Mouse (Mus musculus): Measurements from ENCODE around the gene Psg28. TPM values are rescaled to one million over a fixed set of nuclear protein-coding genes. Genes with fewer than 3 reads are reported as not detected.
"Not testable (repeated sequence)": the region's sequence is repeated elsewhere in the genome, so short reads cannot be mapped to it uniquely, and the experiment has no call there.

The Psg28 gene
- not detected in 2 replicates for polyA plus RNA-seq (2016; fragmentation: Nextera tagmentation; extraction: Ambion mirVana)

DNA sequence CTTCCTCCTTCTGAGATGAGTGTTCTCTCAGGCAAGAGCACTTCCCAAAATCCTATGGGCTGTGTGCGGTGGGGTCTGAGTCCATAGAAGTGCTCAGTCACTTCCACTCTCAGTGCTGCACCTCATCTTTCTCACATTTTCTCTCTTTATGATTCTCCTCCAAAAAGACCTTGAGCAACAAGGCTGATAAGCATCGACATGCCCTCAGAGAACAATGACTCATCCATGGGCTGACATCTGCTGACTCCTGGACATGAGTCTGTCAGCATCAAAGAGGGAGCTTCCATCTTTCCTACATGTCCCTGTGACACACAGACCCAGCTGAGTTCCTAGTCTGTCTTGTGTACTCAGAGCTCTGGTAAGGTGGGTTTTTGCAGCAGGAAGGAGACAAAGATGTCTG lies at the start of gene Psg28:
Gene Psg28, minus strand, starts transcription at position 101 of the 400 bp plus-strand sequence.
- not testable (repeated sequence) for H3K27me3 ChIP-seq (ENCODE audit: low read depth, poor library complexity, severe bottlenecking); H3K9me3 ChIP-seq (replicated peaks)
- 83% methylated on average over 2 of the region's 2 CpGs for WGBS

GRCm38 (mm10) chr7:18403407-18403806 lies 28.4 kb downstream of the Psg28 start:
- H3K27me3 ChIP-seq (ENCODE audit: low read depth, poor library complexity, severe bottlenecking), result no peaks in the 10 kb centered on the region
- no peak overlapping the region for H3K4me3 ChIP-seq
- H3K4me1 ChIP-seq, result no peaks in the 10 kb centered on the region
- H3K9me3 ChIP-seq (replicated peaks), result peaks cover 10% of the 10 kb centered on the region
- no peaks in the 10 kb centered on the region for H3K36me3 ChIP-seq
- no peak overlapping the region for H3K27ac ChIP-seq
- 35% methylated on average over 11 of the region's 11 CpGs for WGBS
- no peak for DNase-seq (ENCODE audit: low spot score)

More for the DNA sequence above, at the start of gene Psg28:
- not testable (repeated sequence) for DNase-seq (ENCODE audit: low spot score); H3K27ac ChIP-seq; H3K4me1 ChIP-seq; H3K36me3 ChIP-seq; H3K4me3 ChIP-seq

- Histone ChIP-seq H3K9me3 (replicated peaks) (peaks cover 10% of the 10 kb centered on the region), H3K4me3 (peak overlapping the region; percentile 22)
- DNase-seq (ENCODE audit: low spot score), result no peak
Observed at GRCm38 (mm10) chr7:18402527-18403237, 29.2 kb downstream of the Psg28 start.

GRCm38 (mm10) chr7:18391483-18391882 lies 40.4 kb downstream of the Psg28 start:
- H3K27me3 ChIP-seq (ENCODE audit: low read depth, poor library complexity, severe bottlenecking); H3K4me1 ChIP-seq; H3K4me3 ChIP-seq; DNase-seq (ENCODE audit: low spot score); H3K9me3 ChIP-seq (replicated peaks); H3K27ac ChIP-seq; H3K36me3 ChIP-seq: not testable (repeated sequence)
- 89% methylated on average over 4 of the region's 4 CpGs for WGBS

More at GRCm38 (mm10) chr7:18402527-18403237, 29.2 kb downstream of the Psg28 start:
- H3K4me1 ChIP-seq, result no peaks in the 10 kb centered on the region
- WGBS, result 36% methylated on average over 35 of the region's 35 CpGs
- H3K27ac ChIP-seq, result no peak overlapping the region
- H3K36me3 ChIP-seq, result no peaks in the 10 kb centered on the region
- no peaks in the 10 kb centered on the region for H3K27me3 ChIP-seq (ENCODE audit: low read depth, poor library complexity, severe bottlenecking)

- no peak for DNase-seq (ENCODE audit: low spot score)
- Histone ChIP-seq H3K9me3 (replicated peaks) (peaks cover 21% of the 10 kb centered on the region), H3K4me1 (no peaks in the 10 kb centered on the region), H3K36me3 (no peaks in the 10 kb centered on the region), H3K27me3 (ENCODE audit: low read depth, poor library complexity, severe bottlenecking) (no peaks in the 10 kb centered on the region), H3K4me3 (no peak overlapping the region), H3K27ac (no peak overlapping the region)
- WGBS, result 51% methylated on average over 2 of the region's 2 CpGs
Observed at GRCm38 (mm10) chr7:18378295-18378694, 53.5 kb downstream of the Psg28 start.

Small RNA genes lying within 50 kb of the gene (microRNA-seq; reads per million reads assigned to microRNA genes)
- not detected for gene Gm24715

Other genes starting within 250 kb of the Psg28 start
- not detected in 2 replicates for gene Mill1, start 186.7 kb downstream of the Psg28 start, polyA plus RNA-seq (2016; fragmentation: Nextera tagmentation; extraction: Ambion mirVana)
- not detected in 2 replicates for gene Psg18, start 77.0 kb downstream of the Psg28 start, polyA plus RNA-seq (2016; fragmentation: Nextera tagmentation; extraction: Ambion mirVana)
- not detected in 2 replicates for gene Psg26, start 52.1 kb upstream of the Psg28 start, polyA plus RNA-seq (2016; fragmentation: Nextera tagmentation; extraction: Ambion mirVana)
- gene Psg25, start 100.2 kb upstream of the Psg28 start, polyA plus RNA-seq (2016; fragmentation: Nextera tagmentation; extraction: Ambion mirVana), result not detected in 2 replicates
- gene Psg27, start 135.3 kb upstream of the Psg28 start, polyA plus RNA-seq (2016; fragmentation: Nextera tagmentation; extraction: Ambion mirVana), result not detected in 2 replicates
- not detected in 2 replicates for gene Psg23, start 184.5 kb upstream of the Psg28 start, polyA plus RNA-seq (2016; fragmentation: Nextera tagmentation; extraction: Ambion mirVana)
- gene Psg21, start 224.7 kb upstream of the Psg28 start, polyA plus RNA-seq (2016; fragmentation: Nextera tagmentation; extraction: Ambion mirVana), result not detected in 2 replicates

Measured in limb, embryonic 10.5 days (tissue).